Mouse (Mus musculus): ENCODE data around the gene Olfr651.
"Not testable (repeated sequence)": the region's sequence is repeated elsewhere in the genome, so short reads cannot be mapped to it uniquely, and the experiment has no call there.

DNA sequence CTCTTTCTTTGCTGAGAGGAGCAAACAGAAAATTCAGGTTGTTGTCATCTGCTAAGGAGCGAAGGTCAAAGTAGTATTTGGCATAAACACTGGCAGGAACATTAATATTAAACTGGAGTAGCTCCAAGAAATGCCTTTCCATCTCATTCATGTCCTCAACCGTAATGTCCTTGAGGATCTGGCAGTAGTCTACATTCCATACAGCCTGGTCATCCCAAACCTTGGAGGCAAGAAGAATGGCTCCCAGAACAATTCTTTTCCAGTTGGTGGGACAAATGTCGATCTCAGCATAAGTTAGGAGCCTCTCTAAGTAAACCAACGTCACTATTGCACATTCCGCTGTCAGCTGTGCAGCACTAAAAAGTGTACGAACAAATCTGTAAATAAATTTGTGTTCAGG, 48.7 kb upstream of the Olfr651 start:
- TF ChIP-seq CTCF (IDR thresholded peaks at IDR 0.05; ENCODE audit: low read depth); EP300 (optimal IDR thresholded peaks at IDR 0.05): not testable (repeated sequence)

Data from stomach, postnatal 0 days (tissue).